Mouse (Mus musculus) left cerebral cortex, postnatal 10 days (tissue): ENCODE measurements at regions not wholly inside any gene's neighbourhood (a gene's known extent, or its start where the extent isn't known, plus 50 kb on each side); places are given as distances from the start of the nearest gene placed in this dataset.
A peak's percentile ranks its signal among the peaks of the same experiment; 100 is the strongest.

ENCODE experiments used
- DNase-seq, 2 experiments: peaks; one replicate each; pipeline ENCODE4 v3.0.0; 2021 to 2022; ENCODE audit warnings: low spot score in 2 of 2, mixed read lengths in 1 of 2; ENCODE audit errors: extremely low spot score in 1 of 2
- intact Hi-C: fragments of 180-260 bp; cut with DNase I; formaldehyde crosslinking; loops from one replicate; pipeline ENCODE4 v1.15.1; 2025

DNA sequence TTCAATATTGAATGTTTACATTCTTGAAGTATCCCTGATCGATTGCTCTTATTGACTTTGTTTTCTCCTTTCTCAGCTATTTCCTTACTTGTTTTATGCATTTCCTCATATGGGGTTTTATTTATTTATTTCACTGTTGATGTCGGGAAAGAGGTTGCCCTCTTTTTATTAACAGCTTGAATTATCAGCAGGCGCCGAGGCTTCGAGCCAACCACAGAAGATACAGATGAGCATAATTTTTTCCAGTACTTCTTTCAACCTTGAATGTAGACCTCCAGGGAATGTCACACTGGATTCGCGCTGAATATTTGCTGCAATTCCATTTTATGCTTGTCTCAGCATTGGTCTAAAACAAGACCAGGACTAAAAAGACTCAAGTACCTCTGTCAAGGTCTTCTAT, 183.4 kb upstream of the Cntn6 start:
- DNase-seq = no peak
- intact Hi-C loops = no loop called here

DNA sequence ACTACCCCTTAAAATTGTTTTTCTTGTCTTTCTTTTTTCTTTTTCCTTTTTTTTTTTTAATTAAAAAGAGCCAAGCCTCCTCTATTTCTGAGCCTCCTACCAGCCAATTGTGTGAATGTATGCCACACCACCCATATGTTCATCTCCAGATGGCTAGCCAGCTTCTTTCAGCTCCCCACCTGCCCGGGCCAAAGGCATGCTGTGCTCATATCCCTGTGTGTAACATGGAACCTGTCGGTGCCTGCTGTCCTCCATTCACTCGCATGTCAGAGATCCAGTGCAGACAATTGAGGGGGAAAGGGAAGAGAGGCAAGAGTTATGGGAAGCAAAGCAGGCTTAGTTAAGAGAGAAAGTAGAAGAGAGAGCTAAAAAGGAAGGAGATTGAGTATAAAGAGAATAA, 179.6 kb upstream of the Cntn6 start:
- intact Hi-C loops = no loop called here
- DNase-seq = peak in 1 of 2 experiments; percentile 11

DNA sequence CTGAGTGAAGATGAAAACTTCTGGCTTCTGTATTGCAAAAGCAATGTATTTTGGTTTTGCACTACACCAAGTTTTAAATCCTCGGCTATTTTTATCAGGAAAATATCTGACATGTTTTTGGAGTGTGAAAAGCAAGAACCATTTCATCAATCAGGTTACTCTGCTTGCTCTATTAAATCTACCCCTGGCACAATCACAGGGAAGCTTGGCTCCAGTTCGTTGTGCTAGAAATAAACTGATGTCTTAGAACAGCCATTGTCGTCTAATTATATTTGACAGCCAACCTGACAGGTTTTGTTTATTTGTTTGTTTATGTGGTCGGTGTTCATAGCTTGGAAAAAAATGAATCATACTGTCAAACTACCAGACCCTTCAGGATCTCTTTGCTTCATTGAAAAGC, 174.1 kb upstream of the Cntn6 start:
- DNase-seq = no peak
- intact Hi-C loops = no loop called here

- DNase-seq = no peak
- intact Hi-C loops = no loop called here
Observed at GRCm38 (mm10) chr6:104322182-104322581, 170.4 kb upstream of the Cntn6 start.

DNA sequence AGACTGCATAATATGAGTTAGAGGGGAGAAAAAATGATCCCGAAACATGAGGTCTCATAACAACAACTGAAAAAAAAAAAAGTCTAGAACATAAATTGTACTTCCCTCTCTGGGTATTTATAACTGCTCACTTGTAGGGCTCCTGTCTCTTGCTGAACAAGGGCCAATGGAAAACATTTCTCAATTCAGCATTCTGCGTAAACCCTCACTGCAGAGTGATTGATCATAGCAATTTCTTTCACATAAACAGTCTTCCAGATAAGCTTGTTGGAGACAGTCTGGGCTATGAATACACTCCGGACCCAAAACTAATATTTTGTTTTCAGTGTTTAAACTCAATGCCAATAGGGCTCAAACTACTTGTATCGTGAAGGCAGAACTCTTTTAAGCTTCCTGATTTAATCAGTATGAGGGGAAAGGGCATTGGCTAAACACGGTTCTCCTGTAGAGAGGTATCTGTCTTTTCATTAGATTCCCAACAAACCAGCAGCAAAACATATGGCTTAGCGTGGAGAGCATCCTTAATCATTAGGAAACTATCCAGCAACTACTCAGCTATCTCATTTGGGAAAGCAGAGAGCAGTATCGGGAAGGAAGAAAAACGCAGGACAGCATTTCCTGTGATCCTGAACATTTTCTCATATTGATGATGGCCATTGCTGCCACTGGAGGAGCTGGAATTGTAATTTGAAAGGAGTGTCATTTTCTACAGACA, 153.3 kb upstream of the Cntn6 start:
- no peak for DNase-seq
- intact Hi-C loops = no loop called here

GRCm38 (mm10) chr6:104343986-104344385, 148.6 kb upstream of the Cntn6 start:
- intact Hi-C loops = no loop called here
- DNase-seq = no peak
